Mouse (Mus musculus): ENCODE results near the gene Iqcj.
"Not testable (repeated sequence)": the region's sequence is repeated elsewhere in the genome, so short reads cannot be mapped to it uniquely, and the experiment has no call there.

The Iqcj gene

GRCm38 (mm10) chr3:68077406-68077805, 185.4 kb downstream of the Iqcj start:
- DNase-seq (ENCODE audit: low spot score): no peak

GRCm38 (mm10) chr3:68085024-68085423, 193.0 kb downstream of the Iqcj start:
- no peak for DNase-seq (ENCODE audit: low spot score)

- no peak for DNase-seq (ENCODE audit: low spot score)
Observed at GRCm38 (mm10) chr3:68092108-68092507, 200.1 kb downstream of the Iqcj start.

- DNase-seq (ENCODE audit: low spot score): no peak
Observed at GRCm38 (mm10) chr3:68096724-68097431, 204.9 kb downstream of the Iqcj start.

- not testable (repeated sequence) for DNase-seq (ENCODE audit: low spot score)
Observed at GRCm38 (mm10) chr3:68099561-68099960, 207.5 kb downstream of the Iqcj start.

DNA sequence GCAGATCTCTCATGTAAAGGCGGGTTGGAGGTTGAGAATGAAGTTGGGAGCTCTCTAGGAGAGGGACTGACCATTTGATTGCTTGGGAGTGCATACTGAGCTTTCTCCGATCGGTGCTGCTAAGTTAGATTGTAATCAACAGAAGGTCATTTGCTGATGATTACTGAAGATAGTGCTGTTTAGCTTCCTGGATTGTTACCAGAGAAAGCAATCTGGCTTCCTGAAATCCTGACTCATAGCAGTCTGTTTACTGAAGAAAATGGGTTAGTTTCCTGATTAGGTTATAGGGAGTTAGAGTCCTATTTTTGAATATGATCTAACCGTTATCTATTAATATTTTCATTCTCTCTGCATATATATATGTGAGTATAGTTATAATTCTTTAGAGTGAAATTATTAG, 209.3 kb downstream of the Iqcj start:
- no peak for DNase-seq (ENCODE audit: low spot score)

GRCm38 (mm10) chr3:68105081-68105685, 213.2 kb downstream of the Iqcj start:
- DNase-seq (ENCODE audit: low spot score): no peak

Data from urinary bladder, postnatal 25 days (tissue).